Mouse (Mus musculus): ENCODE data around the gene Khdc1c.

- no peak for TF ChIP-seq CTCF (IDR thresholded peaks at IDR 0.05; ENCODE audit: low read depth)
- TF ChIP-seq EP300 (IDR thresholded peaks at IDR 0.05; ENCODE audit: low read depth), result no peak
These were observed 43.5 kb upstream of the Khdc1c start for GRCm38 (mm10) chr1:21324633-21325032.

All from heart, postnatal 0 days (tissue).